Mouse (Mus musculus) pancreas, adult 10 weeks (tissue): ENCODE results near the gene Mboat1. TPM values are rescaled to one million over a fixed set of nuclear protein-coding genes. Genes with fewer than 3 reads are reported as not detected.

Experiments
- polyA plus RNA-seq: library from polyadenylated mRNA; stranded (reverse); fragments of 350-450 nt; fragmentation: Illumina TruSeq; extraction: RNeasy Lipid Tissue Mini Kit (QIAGEN cat#74804); gene quantifications from one replicate; pipeline ENCODE4 v1.2.3, GENCODE M21; 2015; ENCODE audit warnings: low read depth, low replicate concordance; ENCODE audit not compliant: insufficient read depth

Mboat1 gene
- 1.9 TPM for polyA plus RNA-seq

DNA sequence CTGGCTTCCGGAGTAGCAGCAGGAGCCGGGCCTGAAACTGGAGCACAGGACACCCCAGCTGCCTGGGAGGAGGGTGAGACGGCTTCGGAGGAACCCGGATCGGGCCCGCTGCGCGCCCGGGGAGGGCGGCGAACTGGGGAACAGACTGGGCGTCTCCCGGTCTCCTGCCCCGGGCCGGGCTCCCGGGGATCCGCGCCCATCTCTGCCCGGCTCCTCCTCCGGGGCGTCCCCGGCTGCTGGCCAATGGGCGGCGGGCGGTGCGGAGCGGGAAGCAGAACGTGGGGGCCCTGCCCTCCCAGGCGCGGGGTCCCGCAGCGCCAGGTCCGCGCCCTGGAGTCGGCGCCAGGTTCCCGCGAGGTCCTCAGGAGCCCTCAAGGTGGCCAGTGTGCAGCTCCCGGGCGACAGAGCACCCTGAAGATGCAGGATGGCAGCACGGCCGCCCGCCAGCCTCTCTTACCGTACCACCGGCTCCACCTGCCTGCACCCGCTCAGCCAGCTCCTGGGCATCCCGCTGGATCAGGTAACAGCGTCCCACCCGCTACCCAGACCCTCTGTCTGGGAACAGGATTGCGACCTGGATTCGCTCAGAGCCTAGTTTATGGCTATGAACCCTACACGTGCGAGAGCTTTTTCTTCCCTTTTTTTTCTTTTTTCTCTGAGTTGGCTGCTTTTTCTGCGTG lies at the start of gene Mboat1:
Gene Mboat1 (plus strand): TSS at position 247 of the 680 bp plus-strand sequence.

Other genes with a start within 250 kb of the Mboat1 start
- 0.52 TPM for gene E2f3, start 150.4 kb upstream of the Mboat1 start, polyA plus RNA-seq
- gene Agtr1a, start 200.0 kb downstream of the Mboat1 start, polyA plus RNA-seq: 2.2 TPM